Mouse (Mus musculus): ENCODE measurements around the gene Fkbpl.

DNA sequence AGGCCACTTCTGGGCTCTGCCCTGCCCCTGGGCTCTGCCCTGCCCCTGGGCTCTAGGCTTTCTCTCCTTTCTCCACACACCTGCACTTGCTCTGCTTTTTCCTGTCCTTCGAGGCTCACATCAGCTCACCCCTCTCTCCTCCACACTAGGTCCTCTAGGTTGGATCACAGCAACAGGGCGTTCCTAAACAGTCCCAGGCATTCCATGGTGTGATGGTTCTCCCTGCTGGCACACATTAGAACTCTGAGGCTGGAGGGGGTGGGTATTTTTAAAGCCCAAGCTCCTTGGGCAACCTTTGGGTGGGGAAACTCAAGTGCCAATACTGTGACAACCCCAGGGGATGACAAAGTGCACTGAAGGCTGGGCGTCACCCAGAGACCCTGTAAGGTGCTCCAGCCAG, 7.1 kb upstream of the Fkbpl start:
- TF ChIP-seq CTCF (IDR thresholded peaks at IDR 0.05; ENCODE audit: insufficient read depth, low read length) (no peak), POLR2A (IDR thresholded peaks at IDR 0.05; ENCODE audit: borderline replicate concordance, extremely low read depth, low read depth, low read length) (no peak)
